Mouse (Mus musculus) hindbrain, postnatal 0 days (tissue): ENCODE results near the gene 4930519P11Rik. TPM values are rescaled to one million over a fixed set of nuclear protein-coding genes. Genes with fewer than 3 reads are reported as not detected.

ENCODE experiments used
- ATAC-seq: fragments of 200-750 bp; cut with Nextera tagmentation; 2 replicates; pipeline ENCODE4 v1.8.0; 2017; ENCODE audit warnings: mild to moderate bottlenecking, moderate TSS enrichment, moderate library complexity
- DNase-seq: peaks from one replicate; pipeline ENCODE4 v3.0.0-alpha.2; 2015; ENCODE audit warnings: low spot score
- H3K27ac ChIP-seq: fragments of 300-500 bp; sonication (generic); 2 replicates; pipeline ENCODE4 v1.5.1; 2014; ENCODE audit warnings: mild to moderate bottlenecking
- H3K27me3 ChIP-seq: fragments of 300-500 bp; sonication (generic); 2 replicates; pipeline ENCODE4 v1.6.1; 2014; ENCODE audit warnings: low read length, mixed read lengths; ENCODE audit not compliant: insufficient read depth
- H3K36me3 ChIP-seq: fragments of 300-500 bp; sonication (generic); 2 replicates; pipeline ENCODE4 v1.6.1; 2014; ENCODE audit warnings: low read length, mixed read lengths; ENCODE audit not compliant: insufficient read depth
- H3K4me1 ChIP-seq: fragments of 300-500 bp; sonication (generic); 2 replicates; pipeline ENCODE4 v1.6.1; 2014; ENCODE audit warnings: antibody characterized with exemption, low read length, mixed read lengths; ENCODE audit not compliant: insufficient read depth
- H3K4me2 ChIP-seq: fragments of 300-500 bp; sonication (generic); 2 replicates; pipeline ENCODE4 v1.6.1; 2014; ENCODE audit warnings: low read depth, mild to moderate bottlenecking, low read length, moderate library complexity, mixed read lengths
- H3K4me3 ChIP-seq: fragments of 300-500 bp; sonication (generic); 2 replicates; pipeline ENCODE4 v1.5.1; 2014; ENCODE audit warnings: low read length
- H3K9ac ChIP-seq: fragments of 300-500 bp; sonication (generic); replicated peaks from 2 replicates; pipeline ENCODE4 v1.6.1; 2014; ENCODE audit warnings: mild to moderate bottlenecking, low read length, moderate library complexity, mixed read lengths
- H3K9me3 ChIP-seq: fragments of 300-500 bp; sonication (generic); 2 replicates; pipeline ENCODE4 v1.6.1; 2016; ENCODE audit warnings: low read length, mixed read lengths
- CTCF ChIP-seq: IDR thresholded peaks from 2 replicates; pipeline ENCODE4 v1.5.1; 2016; ENCODE audit warnings: antibody characterized with exemption, control low read depth, low read depth
- WGBS: fragments of 180-500 bp; shearing (Covaris S2); extraction: QIAGEN DNeasy Blood & Tissue Kit; methylation state at CpG from one replicate; pipeline ENCODE4 v1.1.7; 2014; 5-methylcytosine and 5-hydroxymethylcytosine counted together
- polyA plus RNA-seq: library from polyadenylated mRNA; unstranded; fragments of >200 nt; fragmentation: Nextera tagmentation; extraction: Ambion mirVana; gene quantifications from 2 replicates; pipeline ENCODE4 v1.2.1, GENCODE M21; 2015
- total RNA-seq: library from RNA; depleted of rRNA; stranded (reverse); fragments of >200 nt; gene quantifications from 2 replicates; pipeline ENCODE4 v1.2.3, GENCODE M21; 2014

Gene 4930519P11Rik
- total and polyA plus RNA-seq, 2 experiments from 2014 or later: 0.54 TPM; not detected in 1

DNA sequence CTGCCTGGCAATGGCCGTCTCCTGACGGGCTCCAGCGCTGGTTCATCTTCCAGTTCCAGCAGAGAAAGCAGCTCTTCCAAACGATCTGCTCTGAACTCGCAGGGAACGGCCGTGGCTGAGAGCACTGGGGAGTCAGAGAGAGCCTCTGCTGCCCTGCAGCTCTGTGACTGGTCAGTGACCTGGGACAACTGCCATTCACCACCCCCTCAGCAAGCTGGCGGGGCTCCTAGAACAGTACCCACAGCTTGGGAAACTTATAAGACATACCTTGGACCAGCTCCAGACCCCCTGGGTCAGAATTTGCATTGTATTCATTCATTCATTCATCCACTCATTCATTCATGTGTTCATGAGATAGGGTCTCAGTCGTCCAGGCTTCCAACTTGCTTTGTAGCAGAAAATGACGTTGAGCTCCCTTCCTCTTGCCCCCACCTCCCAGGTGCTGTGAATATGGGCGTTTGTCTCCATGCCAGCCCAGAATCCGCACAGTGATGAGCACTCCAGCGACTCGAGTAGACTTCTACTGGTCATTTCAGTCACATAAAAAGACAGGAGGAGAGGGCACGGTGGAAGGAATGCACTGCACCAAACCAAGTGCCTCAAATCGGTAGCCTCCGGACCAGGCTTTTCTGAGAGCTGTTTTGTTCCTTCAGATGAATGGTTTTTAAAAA, 28.2 kb downstream of the 4930519P11Rik start:
- H3K4me3 ChIP-seq: no peak overlapping the region
- peaks cover 6% of the 10 kb centered on the region; the same call in 1 of the 2 replicates for H3K36me3 ChIP-seq
- DNase-seq (peak; percentile 69), ATAC-seq (0 out of 2 replicates have a peak, but pooled peaks have one; percentile 11)
- no peak for TF ChIP-seq CTCF
- peak overlapping the region; percentile 18 for H3K4me2 ChIP-seq
- no peaks in the 10 kb centered on the region for H3K9me3 ChIP-seq
- H3K9ac ChIP-seq: no peak overlapping the region
- H3K27ac ChIP-seq: peak overlapping the region; percentile 45; the same call in 1 of the 2 replicates
- H3K27me3 ChIP-seq: no peaks in the 10 kb centered on the region
- 35% methylated on average over 17 of the region's 17 CpGs for WGBS
- H3K4me1 ChIP-seq: peaks cover 13% of the 10 kb centered on the region; the same call in 1 of the 2 replicates

DNA sequence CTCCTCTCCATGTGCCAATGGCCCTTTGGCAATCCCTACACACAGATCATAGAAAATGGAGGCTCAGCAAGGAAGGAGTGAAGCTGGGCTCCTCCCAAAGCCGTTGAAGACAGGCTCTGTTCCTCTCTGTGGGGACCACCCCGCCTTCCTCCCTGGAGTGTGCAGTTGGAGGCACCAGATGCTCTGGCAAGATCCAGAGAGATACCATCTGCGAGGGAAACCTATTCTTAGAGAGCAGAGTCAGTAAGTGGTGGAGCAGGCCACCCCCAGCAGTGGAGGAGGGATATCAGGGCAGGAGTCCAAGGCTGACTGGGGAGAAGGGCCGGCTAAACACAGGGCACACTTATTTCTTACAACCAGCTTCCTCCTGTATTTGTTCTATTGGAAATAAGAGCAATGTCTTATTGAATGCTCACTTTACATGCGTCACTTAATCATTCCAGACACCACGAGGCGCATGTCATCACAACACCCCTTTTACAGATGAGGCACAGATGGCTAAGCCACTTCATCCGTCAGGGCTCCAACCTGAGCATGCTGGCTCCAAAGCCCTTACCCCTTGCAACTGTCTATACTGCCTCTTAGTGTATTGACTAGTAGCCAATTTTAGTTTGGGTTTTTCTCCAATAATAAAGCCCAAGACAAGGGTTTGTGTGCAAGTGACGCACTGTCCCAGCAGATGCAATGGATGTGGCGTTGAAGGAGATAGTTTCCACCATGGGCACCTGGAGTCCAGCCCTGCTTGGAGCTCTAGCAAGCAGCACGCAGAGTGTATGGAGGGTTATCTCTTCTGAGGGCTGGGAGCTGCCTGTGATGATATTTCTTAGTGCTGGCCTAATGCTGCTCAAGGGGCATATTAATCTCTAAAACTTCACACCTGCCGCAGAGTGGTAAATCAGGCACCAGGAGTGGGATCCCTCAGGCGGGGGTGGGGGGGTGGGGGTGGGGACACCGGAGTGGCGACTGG, 29.0 kb downstream of the 4930519P11Rik start:
- TF ChIP-seq CTCF: no peak
- Histone ChIP-seq H3K27me3 (no peaks in the 10 kb centered on the region), H3K27ac (peak overlapping the region; percentile 45), H3K4me3 (no peak overlapping the region), H3K36me3 (peaks cover 6% of the 10 kb centered on the region; the same call in 1 of the 2 replicates), H3K4me1 (peaks cover 13% of the 10 kb centered on the region; the same call in 1 of the 2 replicates), H3K4me2 (peak overlapping the region; percentile 18), H3K9ac (no peak overlapping the region), H3K9me3 (no peaks in the 10 kb centered on the region)
- DNase-seq (peak; percentile 80), ATAC-seq (peak; percentile 80)
- WGBS: 34% methylated on average over 15 of the region's 15 CpGs

DNA sequence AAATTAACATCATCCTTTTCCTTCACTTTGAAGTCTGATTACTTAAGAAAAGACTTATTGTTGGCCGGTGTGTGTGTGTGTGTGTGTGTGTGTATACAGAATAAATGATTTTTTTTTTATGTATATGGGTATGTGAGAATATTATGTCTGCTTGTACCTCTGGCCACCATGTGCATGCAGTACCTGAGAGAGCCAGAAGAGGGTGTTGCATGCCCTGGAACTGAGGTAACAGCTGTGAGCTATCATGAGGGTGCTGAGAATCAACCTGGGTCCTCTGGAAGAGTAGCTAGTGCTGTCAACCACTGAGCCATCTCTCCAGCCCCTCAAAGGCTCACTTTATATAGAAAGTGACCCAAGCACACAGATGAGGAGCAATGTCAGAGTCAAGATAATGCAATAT, 31.8 kb downstream of the 4930519P11Rik start:
- TF ChIP-seq CTCF: peak; percentile 36; the same call in 1 of the 2 replicates
- no peak for ATAC-seq

DNA sequence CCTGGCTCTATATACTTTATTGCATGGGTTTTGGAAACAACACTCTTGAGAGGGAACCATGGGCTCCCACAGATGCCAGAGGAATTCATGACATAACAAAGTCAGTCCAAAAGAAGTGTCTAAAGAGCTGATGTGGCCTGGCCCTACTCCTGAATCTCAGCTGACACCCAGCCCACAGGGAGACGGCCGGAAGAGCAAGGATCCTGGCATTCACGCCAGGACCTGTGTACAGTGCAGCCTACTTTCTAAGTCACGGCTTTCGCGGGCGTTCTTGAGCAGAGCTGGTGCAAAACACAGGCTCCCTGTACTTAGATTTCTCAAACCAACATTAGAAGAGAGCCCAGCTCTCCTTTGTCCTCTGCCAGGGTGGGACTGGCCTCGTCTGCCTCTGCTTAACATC, 32.7 kb downstream of the 4930519P11Rik start:
- H3K4me1 ChIP-seq: peaks cover 16% of the 10 kb centered on the region; the same call in 1 of the 2 replicates
- no peaks in the 10 kb centered on the region for H3K27me3 ChIP-seq
- H3K9ac ChIP-seq: no peak overlapping the region
- H3K27ac ChIP-seq: 0 out of 2 replicates have a peak overlapping the region, but pooled peaks have one; percentile 22
- 47% methylated on average over 8 of the region's 8 CpGs for WGBS
- no peak overlapping the region for H3K4me3 ChIP-seq
- ATAC-seq (0 out of 2 replicates have a peak, but pooled peaks have one; percentile 19), DNase-seq (peak; percentile 41)
- no peaks in the 10 kb centered on the region for H3K36me3 ChIP-seq
- no peak for TF ChIP-seq CTCF
- no peak overlapping the region for H3K4me2 ChIP-seq
- H3K9me3 ChIP-seq: no peaks in the 10 kb centered on the region

More for the DNA sequence above, 31.8 kb downstream of the 4930519P11Rik start:
- no peak overlapping the region for H3K4me2 ChIP-seq
- peaks cover 16% of the 10 kb centered on the region; the same call in 1 of the 2 replicates for H3K4me1 ChIP-seq
- DNase-seq: no peak
- H3K4me3 ChIP-seq: no peak overlapping the region
- WGBS: 97% methylated on average over 1 of the region's 1 CpGs
- no peaks in the 10 kb centered on the region for H3K9me3 ChIP-seq
- no peak overlapping the region for H3K9ac ChIP-seq
- H3K36me3 ChIP-seq: no peaks in the 10 kb centered on the region
- H3K27ac ChIP-seq: no peak overlapping the region
- H3K27me3 ChIP-seq: no peaks in the 10 kb centered on the region

DNA sequence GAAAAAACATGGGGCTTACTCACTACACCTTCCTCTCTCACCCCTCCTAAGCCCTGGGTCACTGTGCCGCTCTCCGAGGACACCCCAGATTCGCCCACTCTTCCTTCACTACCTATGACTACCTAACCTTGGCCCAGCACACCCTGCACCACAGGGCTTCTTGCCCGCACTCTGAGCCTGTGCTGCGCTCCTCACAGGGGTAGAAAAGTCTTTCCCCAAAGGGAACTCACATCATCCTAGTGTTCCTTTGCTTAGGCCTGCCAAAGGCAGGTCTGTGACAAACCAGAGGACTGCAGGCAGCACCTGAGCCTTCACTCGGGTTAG, 35.5 kb downstream of the 4930519P11Rik start:
- H3K4me3 ChIP-seq: no peak overlapping the region
- DNase-seq (no peak), ATAC-seq (no peak)
- peaks cover 3% of the 10 kb centered on the region; the same call in 1 of the 2 replicates for H3K4me1 ChIP-seq
- no peaks in the 10 kb centered on the region for H3K9me3 ChIP-seq
- no peak overlapping the region for H3K4me2 ChIP-seq
- H3K36me3 ChIP-seq: no peaks in the 10 kb centered on the region
- H3K9ac ChIP-seq: no peak overlapping the region
- WGBS: 51% methylated on average over 6 of the region's 6 CpGs
- H3K27me3 ChIP-seq: no peaks in the 10 kb centered on the region
- no peak for TF ChIP-seq CTCF
- H3K27ac ChIP-seq: no peak overlapping the region

DNA sequence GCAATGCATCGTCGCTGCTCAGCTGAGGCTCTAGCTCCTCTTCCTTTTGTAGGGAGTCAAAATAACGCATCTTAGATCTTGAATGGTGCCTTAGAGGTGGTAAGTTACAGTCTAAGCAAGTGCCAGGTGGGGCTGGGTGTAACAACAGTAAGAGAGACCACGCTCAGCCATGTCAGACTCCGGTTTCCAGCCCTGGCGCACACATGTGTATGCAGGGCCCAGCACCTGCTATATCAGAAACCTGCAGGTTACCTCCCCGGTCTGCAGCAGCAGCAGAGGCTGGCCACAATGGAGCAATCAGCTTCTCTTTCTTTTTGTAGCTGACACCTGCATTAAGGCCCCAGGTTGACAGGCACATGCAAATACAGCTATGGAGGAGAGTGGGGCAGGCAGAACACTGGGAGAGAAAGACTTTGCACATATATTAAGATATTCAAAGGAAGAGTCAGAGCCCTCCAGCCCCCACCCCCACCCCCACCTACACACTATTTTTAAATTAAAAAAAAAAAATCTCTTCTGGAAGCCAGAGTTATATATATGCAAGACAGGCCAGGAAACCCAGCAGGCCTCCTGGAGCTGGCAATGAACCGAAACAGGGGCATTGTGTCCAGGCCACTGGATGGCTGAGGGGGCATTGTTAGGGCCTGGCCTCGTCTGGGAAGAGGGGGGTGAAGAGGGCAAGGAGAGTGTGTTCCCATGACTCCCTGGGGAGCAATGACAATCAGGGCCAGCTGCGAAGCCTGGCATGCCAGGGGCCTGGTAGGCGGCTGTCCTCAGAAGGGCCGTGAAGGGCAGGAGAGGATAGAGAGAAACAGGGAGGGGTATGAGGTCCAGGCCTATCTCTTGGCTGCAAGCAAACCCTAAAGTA, 36.1 kb downstream of the 4930519P11Rik start:
- H3K9me3 ChIP-seq: no peaks in the 10 kb centered on the region
- no peak overlapping the region for H3K27ac ChIP-seq
- no peak overlapping the region for H3K4me3 ChIP-seq
- no peak overlapping the region; the same call in 1 of the 2 replicates for H3K9ac ChIP-seq
- no peaks in the 10 kb centered on the region for H3K27me3 ChIP-seq
- no peak for DNase-seq
- WGBS: 23% methylated on average over 12 of the region's 12 CpGs
- no peak for ATAC-seq
- peaks cover 3% of the 10 kb centered on the region; the same call in 1 of the 2 replicates for H3K4me1 ChIP-seq
- H3K4me2 ChIP-seq: no peak overlapping the region
- no peaks in the 10 kb centered on the region for H3K36me3 ChIP-seq
- TF ChIP-seq CTCF: no peak
